Mouse (Mus musculus) left cerebral cortex, postnatal 4 days (tissue): ENCODE results near the gene Map4. TPM values are rescaled to one million over a fixed set of nuclear protein-coding genes. Genes with fewer than 3 reads are reported as not detected.
"Not testable (repeated sequence)": the region's sequence is repeated elsewhere in the genome, so short reads cannot be mapped to it uniquely, and the experiment has no call there.

ENCODE experiments used
- DNase-seq: peaks from one replicate; pipeline ENCODE4 v3.0.0-alpha.2; 2022
- intact Hi-C: fragments of 180-260 bp; cut with DNase I; formaldehyde crosslinking; loops from one replicate; pipeline ENCODE4 v1.15.1; 2025
- total RNA-seq, 2 experiments: library from RNA; stranded (reverse); gene quantifications; 2 replicates each; pipeline ENCODE4 v1.2.3; 2021

Gene Map4
- total RNA-seq, 2 experiments from 2014 or later = 477 to 488 TPM

- intact Hi-C loops, DNase-seq: not testable (repeated sequence)
Measured at GRCm38 (mm10) chr9:109971711-109972110, 40.5 kb downstream of the Map4 start.

- not testable (repeated sequence) for DNase-seq
- intact Hi-C loops = loop anchor here (10.0 kb wide), 1 partner anchor 85 kb away; no protein-coding TSS in a partner anchor
Measured at GRCm38 (mm10) chr9:109980223-109980622, 49.0 kb downstream of the Map4 start.

- intact Hi-C loops = loop anchor here (5.0 to 10.0 kb wide), 2 partner anchors 87 to 91 kb away; no protein-coding TSS in a partner anchor
Measured at GRCm38 (mm10) chr9:109985416-109985815, 54.2 kb downstream of the Map4 start.

GRCm38 (mm10) chr9:109989084-109989483 lies 57.8 kb downstream of the Map4 start:
- intact Hi-C loops = loop anchor here (5.0 to 10.0 kb wide), 2 partner anchors 83 to 94 kb away; no protein-coding TSS in a partner anchor
- peak; percentile 67 for DNase-seq

More at GRCm38 (mm10) chr9:109985416-109985815, 54.2 kb downstream of the Map4 start:
- peak; percentile 70 for DNase-seq

GRCm38 (mm10) chr9:109997441-109997840 lies 66.2 kb downstream of the Map4 start:
- intact Hi-C loops = no loop called here
- peak; percentile 57 for DNase-seq

GRCm38 (mm10) chr9:110001946-110002345 lies 70.7 kb downstream of the Map4 start:
- peak; percentile 24 for DNase-seq

GRCm38 (mm10) chr9:110002413-110002812 lies 71.2 kb downstream of the Map4 start:
- intact Hi-C loops = no loop called here
- no peak for DNase-seq

More at GRCm38 (mm10) chr9:110001946-110002345, 70.7 kb downstream of the Map4 start:
- intact Hi-C loops = no loop called here

GRCm38 (mm10) chr9:110019224-110019623 lies 88.0 kb downstream of the Map4 start:
- DNase-seq = no peak
- intact Hi-C loops = no loop called here

GRCm38 (mm10) chr9:110020405-110020804 lies 89.1 kb downstream of the Map4 start:
- intact Hi-C loops = no loop called here
- no peak for DNase-seq

GRCm38 (mm10) chr9:110021463-110021862 lies 90.2 kb downstream of the Map4 start:
- no peak for DNase-seq
- intact Hi-C loops = no loop called here

- DNase-seq = no peak
- intact Hi-C loops = no loop called here
Measured at GRCm38 (mm10) chr9:110022151-110022550, 90.9 kb downstream of the Map4 start.

GRCm38 (mm10) chr9:110035091-110035490 lies 103.8 kb downstream of the Map4 start:
- intact Hi-C loops = no loop called here
- no peak for DNase-seq

- intact Hi-C loops = no loop called here
Measured at GRCm38 (mm10) chr9:110037895-110038294, 106.6 kb downstream of the Map4 start.

GRCm38 (mm10) chr9:110038485-110038884 lies 107.2 kb downstream of the Map4 start:
- no peak for DNase-seq
- intact Hi-C loops = no loop called here

More at GRCm38 (mm10) chr9:110037895-110038294, 106.6 kb downstream of the Map4 start:
- DNase-seq = no peak

- DNase-seq = no peak
- intact Hi-C loops = no loop called here
Measured at GRCm38 (mm10) chr9:110044373-110044772, 113.1 kb downstream of the Map4 start.

- intact Hi-C loops = no loop called here
- no peak for DNase-seq
Measured at GRCm38 (mm10) chr9:110045763-110046377, 114.6 kb downstream of the Map4 start.

- intact Hi-C loops = no loop called here
- DNase-seq = no peak
Measured at GRCm38 (mm10) chr9:110047260-110047659, 116.0 kb downstream of the Map4 start.

GRCm38 (mm10) chr9:110047857-110048256 lies 116.6 kb downstream of the Map4 start:
- DNase-seq = no peak

GRCm38 (mm10) chr9:110051184-110051583 lies 119.9 kb downstream of the Map4 start:
- no peak for DNase-seq
- intact Hi-C loops = no loop called here

More at GRCm38 (mm10) chr9:110047857-110048256, 116.6 kb downstream of the Map4 start:
- intact Hi-C loops = no loop called here

GRCm38 (mm10) chr9:110051869-110052661 lies 120.8 kb downstream of the Map4 start:
- intact Hi-C loops = no loop called here
- peak; percentile 31 for DNase-seq

- intact Hi-C loops = no loop called here
- peak; percentile 22 for DNase-seq
Measured at GRCm38 (mm10) chr9:110052951-110053304, 121.7 kb downstream of the Map4 start.
